In the genomic region with DNA sequence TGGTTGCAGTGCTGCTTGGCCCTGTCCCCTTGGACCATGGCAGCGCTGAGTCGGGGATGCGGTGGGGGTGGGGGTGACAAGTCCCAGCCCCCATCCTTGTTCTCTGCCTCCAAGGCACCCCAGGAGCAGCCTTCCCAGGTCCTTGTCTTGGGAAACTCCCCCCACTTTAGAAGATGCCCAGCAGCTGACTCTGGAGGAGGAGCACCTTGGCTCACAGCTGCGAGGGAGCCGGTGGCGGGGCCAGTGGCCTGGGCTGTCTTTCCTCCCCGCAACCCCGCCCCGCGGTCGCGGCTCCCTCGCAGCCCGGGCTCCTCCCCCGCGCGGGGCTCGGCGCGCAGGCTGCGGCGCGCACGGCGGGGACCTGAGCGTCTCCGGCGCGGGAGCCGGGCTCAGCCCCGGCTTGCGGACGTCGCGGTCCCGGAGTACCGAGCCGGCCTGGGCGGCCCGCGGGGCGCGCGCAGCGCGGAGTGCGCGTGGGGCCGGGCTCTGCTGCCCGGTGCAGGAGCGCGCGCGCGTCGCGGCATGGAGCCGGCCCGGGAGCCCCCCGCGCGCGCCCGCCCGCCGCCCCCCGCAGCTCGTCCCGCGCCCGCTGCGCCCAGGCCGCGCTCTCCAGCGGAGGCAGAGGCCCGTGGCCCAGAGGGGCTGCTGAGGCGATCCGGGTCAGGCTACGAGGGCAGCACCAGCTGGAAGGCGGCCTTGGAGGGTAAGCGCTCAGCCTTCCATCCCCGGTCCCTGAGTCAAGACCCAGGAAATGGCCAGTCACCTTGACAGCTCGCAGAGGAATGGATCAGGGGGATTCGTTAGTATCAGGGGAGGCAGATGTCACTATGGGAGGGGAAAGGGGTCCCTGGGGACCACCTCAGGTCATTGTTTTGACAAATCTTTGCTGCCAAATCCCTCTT, we compare ENCODE assay signal across 9 mouse cellular contexts. TPM values are rescaled to one million over a fixed set of nuclear protein-coding genes. Genes with fewer than 3 reads are reported as not detected.
A peak's percentile ranks its signal among the peaks of the same experiment; 100 is the strongest.
DNase-seq lines count a peak whose midpoint lies in the region; ATAC-seq and TF ChIP-seq lines count a peak whose summit lies in the region.
"Had no signal": no experiment of that assay in that cellular context is flagged by ENCODE, and none has a peak within 500 bp of the region (broad histone marks: within the 10 kb centered on the region; RNA-seq: fewer than 3 reads in every experiment).

TSS of gene Clec2l (plus strand) at position 356 of the 902 bp plus-strand sequence.

- no peaks in the 10 kb centered on the region for H3K36me3 ChIP-seq in heart, embryonic 14.5 days (ENCODE audit: control insufficient read depth, insufficient read depth, low read length)
- no peaks in the 10 kb centered on the region for H3K36me3 ChIP-seq in forebrain, embryonic 14.5 days (ENCODE audit: control insufficient read depth, insufficient read depth, low read length)
- no peaks in the 10 kb centered on the region for H3K36me3 ChIP-seq in intestine, postnatal 0 days (ENCODE audit: control insufficient read depth, insufficient read depth)
- no peaks in the 10 kb centered on the region for H3K36me3 ChIP-seq in liver, embryonic 12.5 days

- H3K9me3 ChIP-seq in heart, embryonic 14.5 days (ENCODE audit: control insufficient read depth, low read length): no peaks in the 10 kb centered on the region
- H3K9me3 ChIP-seq in forebrain, embryonic 14.5 days (replicated peaks; ENCODE audit: control insufficient read depth, low read length): no peaks in the 10 kb centered on the region
- H3K9me3 ChIP-seq in intestine, postnatal 0 days (ENCODE audit: control insufficient read depth): no peaks in the 10 kb centered on the region
- no peaks in the 10 kb centered on the region for H3K9me3 ChIP-seq in liver, embryonic 12.5 days (replicated peaks)

- WGBS in heart, embryonic 14.5 days: under 1% methylated on average over 53 of the region's 84 CpGs
- WGBS in forebrain, embryonic 14.5 days: under 1% methylated on average over 65 of the region's 84 CpGs
- under 1% methylated on average over 65 of the region's 84 CpGs for WGBS in intestine, postnatal 0 days
- WGBS in liver, embryonic 12.5 days (ENCODE audit: insufficient replicate concordance): 3% methylated on average over 83 of the region's 84 CpGs
- 4% methylated on average over 82 of the region's 84 CpGs for WGBS in olfactory bulb, adult 2 months

- H3K27me3 ChIP-seq in heart, embryonic 14.5 days (ENCODE audit: control insufficient read depth, insufficient read depth, low read length): peaks cover 39% of the 10 kb centered on the region
- 0 out of 2 replicates have a peak, but pooled peaks cover 9% of the 10 kb centered on the region for H3K27me3 ChIP-seq in forebrain, embryonic 14.5 days (replicated peaks; ENCODE audit: control insufficient read depth, insufficient read depth, low read length)
- H3K27me3 ChIP-seq in intestine, postnatal 0 days (replicated peaks; ENCODE audit: control insufficient read depth, insufficient read depth, low read length): peaks cover 31% of the 10 kb centered on the region
- H3K27me3 ChIP-seq in liver, embryonic 12.5 days (replicated peaks): peaks cover 92% of the 10 kb centered on the region

- H3K4me3 ChIP-seq in heart, embryonic 14.5 days (ENCODE audit: control insufficient read depth in 1 of 2, insufficient read depth in 1 of 2, low read depth in 1 of 2, low read length in 2 of 2): peak within 1 kb of the TSS; percentile 54 to 59
- H3K4me3 ChIP-seq in forebrain, embryonic 14.5 days (ENCODE audit: low read depth, low read length): peak within 1 kb of the TSS; percentile 51
- peak within 1 kb of the TSS; percentile 49 for H3K4me3 ChIP-seq in intestine, postnatal 0 days (ENCODE audit: low read depth, low read length)
- peak within 1 kb of the TSS; percentile 49 for H3K4me3 ChIP-seq in liver, embryonic 12.5 days
- peak within 1 kb of the TSS; percentile 84 for H3K4me3 ChIP-seq in olfactory bulb, adult 2 months (ENCODE audit: insufficient read depth, low read depth, low read length)

- H3K4me1 ChIP-seq in heart, embryonic 14.5 days (ENCODE audit: control insufficient read depth in 2 of 2, insufficient read depth in 2 of 2, low read length in 2 of 2): peaks cover 4% of the 10 kb centered on the region in 2 experiments; a peak in 2 of 4 replicates
- H3K4me1 ChIP-seq in forebrain, embryonic 14.5 days (ENCODE audit: control insufficient read depth, insufficient read depth, low read length): no peaks in the 10 kb centered on the region
- no peaks in the 10 kb centered on the region for H3K4me1 ChIP-seq in intestine, postnatal 0 days (replicated peaks; ENCODE audit: control insufficient read depth, insufficient read depth, low read length)
- 0 out of 2 replicates have a peak, but pooled peaks cover 4% of the 10 kb centered on the region for H3K4me1 ChIP-seq in liver, embryonic 12.5 days
- H3K4me1 ChIP-seq in olfactory bulb, adult 2 months (ENCODE audit: control insufficient read depth, insufficient read depth, low read length): peaks cover 12% of the 10 kb centered on the region

- no peak within 1 kb of the TSS for H3K27ac ChIP-seq in heart, embryonic 14.5 days (replicated peaks in 1 of 2; ENCODE audit: control insufficient read depth in 1 of 2, insufficient read depth in 1 of 2, low read depth in 2 of 2, low read length in 2 of 2)
- H3K27ac ChIP-seq in forebrain, embryonic 14.5 days (ENCODE audit: low read depth, low read length): 0 out of 2 replicates have a peak within 1 kb of the TSS, but pooled peaks have one; percentile 16
- H3K27ac ChIP-seq in intestine, postnatal 0 days (ENCODE audit: low read depth, low read length): no peak within 1 kb of the TSS
- H3K27ac ChIP-seq in liver, embryonic 12.5 days: no peak within 1 kb of the TSS
- peak within 1 kb of the TSS; percentile 13; the same call in 1 of the 2 replicates for H3K27ac ChIP-seq in olfactory bulb, adult 2 months (ENCODE audit: insufficient read depth, low read depth, low read length)

- TF ChIP-seq CTCF in intestine, postnatal 0 days (IDR thresholded peaks at IDR 0.05; ENCODE audit: low read depth): no peak
- no peak for TF ChIP-seq CTCF in olfactory bulb, adult 2 months (IDR thresholded peaks at IDR 0.05; ENCODE audit: insufficient read depth, low read depth, low read length)

- peak; percentile 19; the same call in 1 of the 2 replicates for ATAC-seq in heart, embryonic 14.5 days (ENCODE audit: insufficient number of reproducible peaks, insufficient read depth, low FRiP score, low read depth)
- ATAC-seq in forebrain, embryonic 14.5 days: peak; percentile 88
- peak; percentile 41 for ATAC-seq in intestine, postnatal 0 days
- 0 out of 2 replicates have a peak, but pooled peaks have one; percentile 21 for ATAC-seq in liver, embryonic 12.5 days

- peak within 1 kb of the TSS; percentile 95 for H3K4me2 ChIP-seq in heart, embryonic 14.5 days (ENCODE audit: low read length)
- H3K4me2 ChIP-seq in forebrain, embryonic 14.5 days (ENCODE audit: low read length): peak within 1 kb of the TSS; percentile 83
- H3K4me2 ChIP-seq in intestine, postnatal 0 days (replicated peaks; ENCODE audit: low read depth): peak within 1 kb of the TSS; percentile 95
- H3K4me2 ChIP-seq in liver, embryonic 12.5 days: peak within 1 kb of the TSS; percentile 60

- TF ChIP-seq POLR2A in olfactory bulb, adult 2 months (IDR thresholded peaks at IDR 0.05; ENCODE audit: insufficient read depth, low read depth, low read length): no peak; the same call in 1 of the 2 replicates

- H3K9ac ChIP-seq in heart, embryonic 14.5 days (ENCODE audit: low read length): peak within 1 kb of the TSS; percentile 72
- peak within 1 kb of the TSS; percentile 74 for H3K9ac ChIP-seq in forebrain, embryonic 14.5 days (ENCODE audit: low read length)
- H3K9ac ChIP-seq in intestine, postnatal 0 days (ENCODE audit: low read depth, low read length): peak within 1 kb of the TSS; percentile 34
- H3K9ac ChIP-seq in liver, embryonic 12.5 days: no peak within 1 kb of the TSS

- DNase-seq in heart, adult 18-20 months: no peak
- DNase-seq in cerebellum, adult 11 months: peak; percentile 65
- peak; percentile 63 for DNase-seq in forebrain, embryonic 14.5 days (ENCODE audit: low spot score)
- no peak for DNase-seq in urinary bladder, adult 2 months (ENCODE audit: low spot score)

RNA-seq across cellular contexts. Expression of gene Clec2l, which starts in this region (rescaled TPM):
- 2.3 and 2.4 TPM in 2 replicates for polyA plus RNA-seq in heart, embryonic 14.5 days (2014; fragmentation: Nextera tagmentation; extraction: Ambion mirVana)
- 1 to 10 TPM; 1.3 to 1.4 TPM for total RNA-seq in heart, adult 18-20 months (2021)
- polyA plus RNA-seq in forebrain, embryonic 14.5 days (2014; fragmentation: Nextera tagmentation; extraction: Ambion mirVana): 8.8 and 9.3 TPM in 2 replicates
- polyA plus RNA-seq in intestine, postnatal 0 days (2015; fragmentation: Nextera tagmentation; extraction: Ambion mirVana): 0.81 and 0.92 TPM in 2 replicates
- 0.11 and 0.12 TPM in 2 replicates for polyA plus RNA-seq in liver, embryonic 12.5 days (2016; fragmentation: Nextera tagmentation; extraction: Ambion mirVana)
- polyA plus RNA-seq in olfactory bulb, adult 2 months (2012; ENCODE audit: insufficient read depth, insufficient read length, low replicate concordance, missing spikeins): not detected in 2 replicates
- polyA plus RNA-seq in urinary bladder, adult 2 months (2012; rRNA removed): 0.46 and 0.47 TPM in 2 replicates
- total RNA-seq: liver, adult 2 months had no signal
- polyA plus RNA-seq: liver, adult 2 months had no signal

Comparison
In these comparisons a context has a peak if more than half of its experiments do, and no peak if none do; other contexts are left out.
1. Peak in ATAC-seq, H3K4me3 ChIP-seq, H3K9ac ChIP-seq and H3K4me2 ChIP-seq in intestine, postnatal 0 days; RNA of the gene not detected or under 1 TPM.
2. Peak in ATAC-seq, H3K4me3 ChIP-seq and H3K4me2 ChIP-seq in liver, embryonic 12.5 days; RNA of the gene not detected or under 1 TPM.
3. ATAC-seq: peak in every context shown above with its lines; median percentile 88 in forebrain, embryonic 14.5 days; 41 in intestine, postnatal 0 days; 21 in liver, embryonic 12.5 days; 19 in heart, embryonic 14.5 days.
4. H3K27ac ChIP-seq: peak in forebrain, embryonic 14.5 days (single experiment) and olfactory bulb, adult 2 months (single experiment); none in heart, embryonic 14.5 days (0 of 2), intestine, postnatal 0 days (single experiment) and liver, embryonic 12.5 days (single experiment).
5. DNase-seq: peak in cerebellum, adult 11 months (single experiment) and forebrain, embryonic 14.5 days (single experiment); none in heart, adult 18-20 months (0 of 2) and urinary bladder, adult 2 months (single experiment).
6. Peak in every context shown above with its lines, with median percentiles within 50 percentile points of each other: H3K4me2 ChIP-seq and H3K4me3 ChIP-seq.